Mouse (Mus musculus): ENCODE measurements around the gene Clip2.

- TF ChIP-seq POLR2A (IDR thresholded peaks at IDR 0.05; ENCODE audit: borderline replicate concordance, extremely low read depth, insufficient read depth, insufficient read length, poor library complexity, severe bottlenecking), result no peak
- no peak for TF ChIP-seq CTCF (IDR thresholded peaks at IDR 0.05; ENCODE audit: borderline replicate concordance, extremely low read depth, insufficient read depth, insufficient read length)
These were observed 2.5 kb downstream of the Clip2 start for GRCm38 (mm10) chr5:134549640-134550168.
